Mouse (Mus musculus): Measurements from ENCODE around the gene Fam83g. TPM values are rescaled to one million over a fixed set of nuclear protein-coding genes. Genes with fewer than 3 reads are reported as not detected.
"Not testable (repeated sequence)": the region's sequence is repeated elsewhere in the genome, so short reads cannot be mapped to it uniquely, and the experiment has no call there.

Fam83g gene
- 5.0 and 5.5 TPM in 2 replicates for polyA plus RNA-seq (2014; fragmentation: Nextera tagmentation; extraction: Ambion mirVana)

DNA sequence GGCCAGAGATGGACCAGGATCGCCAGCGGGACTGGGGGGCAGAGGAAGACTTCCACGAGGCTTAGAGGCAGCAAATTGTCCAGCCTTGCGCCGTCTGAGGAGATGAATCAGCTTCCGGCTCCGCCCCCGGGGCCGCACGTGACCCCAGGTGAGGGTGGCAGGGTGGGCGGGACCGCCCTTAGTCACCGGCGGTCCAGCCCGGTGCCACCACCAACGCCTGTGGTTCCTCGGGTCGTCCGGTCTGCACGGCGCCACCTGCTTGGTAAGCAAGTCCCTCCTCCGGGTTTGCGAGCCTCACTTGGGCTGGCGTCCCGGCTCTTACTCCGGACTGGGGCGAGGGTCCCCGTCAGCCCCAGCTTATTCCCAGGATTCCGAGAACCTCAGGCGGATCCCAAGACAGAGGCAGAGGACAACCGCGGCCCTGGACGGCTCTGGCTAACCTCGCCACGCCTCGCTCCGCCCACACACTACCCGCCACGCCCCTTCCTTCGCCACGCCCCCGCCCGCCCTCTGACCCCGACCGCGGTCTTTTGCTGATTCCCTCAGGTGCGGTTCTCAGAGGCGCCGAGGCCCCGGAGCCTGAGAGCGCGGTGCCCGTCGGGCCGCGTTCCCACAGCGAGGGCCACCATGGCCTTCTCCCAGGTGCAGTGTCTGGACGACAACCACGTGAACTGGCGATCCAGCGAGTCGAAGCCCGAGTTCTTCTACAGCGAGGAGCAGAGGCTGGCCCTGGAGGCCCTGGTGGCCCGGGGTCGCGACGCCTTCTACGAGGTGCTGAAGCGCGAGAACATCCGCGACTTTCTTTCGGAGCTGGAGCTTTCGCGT lies at the start of gene Fam83g:
Gene Fam83g (plus strand): TSS at position 185 of the 825 bp plus-strand sequence.
- Histone ChIP-seq H3K9me3 (ENCODE audit: control insufficient read depth, low read length) (no peaks in the 10 kb centered on the region), H3K4me2 (peak within 1 kb of the TSS; percentile 88), H3K4me1 (replicated peaks; ENCODE audit: control insufficient read depth, insufficient read depth, low read length) (peaks cover 36% of the 10 kb centered on the region), H3K4me3 (ENCODE audit: low read depth, low read length) (peak within 1 kb of the TSS; percentile 61), H3K9ac (ENCODE audit: low read depth, low read length) (peak within 1 kb of the TSS; percentile 69), H3K27me3 (replicated peaks; ENCODE audit: control insufficient read depth, insufficient read depth, low read length) (peaks cover 29% of the 10 kb centered on the region), H3K27ac (ENCODE audit: low read depth, low read length) (peak within 1 kb of the TSS; percentile 54), H3K36me3 (ENCODE audit: control insufficient read depth, insufficient read depth, low read length) (no peaks in the 10 kb centered on the region)
- WGBS = 2% methylated on average over 76 of the region's 76 CpGs
- DNase-seq (ENCODE audit: low spot score) (peak; percentile 80), ATAC-seq (replicated peaks; ENCODE audit: low FRiP score) (peak; percentile 80)

DNA sequence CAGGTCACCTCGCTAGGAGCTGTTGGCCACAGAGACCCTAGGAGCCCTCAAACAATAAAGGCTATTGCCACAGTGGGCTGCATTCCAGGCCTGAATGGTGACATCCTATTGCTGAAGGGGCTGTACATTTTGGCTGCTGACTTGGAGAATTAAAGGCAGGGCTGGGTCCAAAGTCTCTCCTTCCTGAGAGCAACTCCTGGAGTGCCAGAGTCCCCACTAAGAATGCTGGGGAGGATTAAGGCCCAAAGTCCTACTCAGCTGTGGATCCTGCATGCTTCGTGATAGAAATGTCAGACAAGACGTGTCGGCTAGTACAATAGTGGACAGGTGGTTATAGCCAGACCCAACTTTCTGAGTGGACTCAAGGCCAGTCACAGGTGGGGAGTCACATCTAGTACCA lies 47.6 kb upstream of the Fam83g start:
- not testable (repeated sequence) for H3K27ac ChIP-seq (ENCODE audit: low read depth, low read length); H3K27me3 ChIP-seq (replicated peaks; ENCODE audit: control insufficient read depth, insufficient read depth, low read length); H3K4me2 ChIP-seq; H3K36me3 ChIP-seq (ENCODE audit: control insufficient read depth, insufficient read depth, low read length); ATAC-seq (replicated peaks; ENCODE audit: low FRiP score); H3K9ac ChIP-seq (ENCODE audit: low read depth, low read length); DNase-seq (ENCODE audit: low spot score); H3K9me3 ChIP-seq (ENCODE audit: control insufficient read depth, low read length); H3K4me1 ChIP-seq (replicated peaks; ENCODE audit: control insufficient read depth, insufficient read depth, low read length); H3K4me3 ChIP-seq (ENCODE audit: low read depth, low read length)
- 87% methylated on average over 3 of the region's 4 CpGs for WGBS

DNA sequence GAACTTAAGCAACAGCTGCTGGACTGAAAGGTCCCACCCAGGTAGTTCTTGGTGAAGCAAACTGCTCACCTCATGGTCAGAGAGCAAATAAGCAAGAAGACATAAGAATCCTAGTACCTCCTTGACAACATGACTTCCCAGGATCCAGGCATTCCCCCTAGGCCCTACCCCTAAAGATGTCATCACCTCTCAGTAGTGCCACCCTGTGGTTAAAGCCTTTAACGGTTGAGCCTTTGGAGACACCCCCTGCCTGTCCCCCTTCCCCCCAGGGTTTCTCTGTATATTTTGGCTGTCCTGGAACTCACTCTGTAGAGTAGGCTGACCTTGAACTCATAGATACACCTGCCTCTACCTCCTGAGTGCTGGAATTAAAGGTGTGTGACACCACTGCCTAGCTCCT lies 46.5 kb upstream of the Fam83g start:
- DNase-seq (ENCODE audit: low spot score) (no peak), ATAC-seq (replicated peaks; ENCODE audit: low FRiP score) (no peak)
- no peaks in the 10 kb centered on the region for H3K9me3 ChIP-seq (ENCODE audit: control insufficient read depth, low read length)
- H3K27me3 ChIP-seq (replicated peaks; ENCODE audit: control insufficient read depth, insufficient read depth, low read length) = peaks cover 6% of the 10 kb centered on the region
- no peaks in the 10 kb centered on the region for H3K4me1 ChIP-seq (replicated peaks; ENCODE audit: control insufficient read depth, insufficient read depth, low read length)
- H3K27ac ChIP-seq (ENCODE audit: low read depth, low read length) = no peak overlapping the region
- no peak overlapping the region for H3K4me2 ChIP-seq
- no peaks in the 10 kb centered on the region for H3K36me3 ChIP-seq (ENCODE audit: control insufficient read depth, insufficient read depth, low read length)
- no peak overlapping the region for H3K9ac ChIP-seq (ENCODE audit: low read depth, low read length)
- WGBS = 40% methylated on average over 1 of the region's 1 CpGs
- H3K4me3 ChIP-seq (ENCODE audit: low read depth, low read length) = no peak overlapping the region

DNA sequence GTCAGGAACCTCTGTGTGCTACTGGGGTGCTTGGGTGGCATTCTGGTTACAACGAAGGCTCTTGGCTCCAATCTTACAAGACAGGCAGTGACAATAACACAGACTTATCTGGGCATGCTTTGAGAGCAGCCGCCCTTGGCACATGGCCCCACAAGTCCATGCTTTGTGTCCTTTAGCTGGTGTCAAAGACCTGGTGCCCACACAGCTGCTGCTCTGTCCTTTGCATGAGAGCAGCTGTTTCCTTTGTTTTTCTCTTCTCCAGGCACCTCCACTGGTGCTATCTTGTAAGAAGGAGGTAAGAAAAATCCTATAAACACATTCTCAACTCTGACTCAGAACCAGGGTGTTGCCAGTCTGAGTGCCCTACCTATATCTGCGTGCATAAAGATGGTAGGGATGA lies 46.0 kb upstream of the Fam83g start:
- Histone ChIP-seq H3K27me3 (replicated peaks; ENCODE audit: control insufficient read depth, insufficient read depth, low read length) (peaks cover 6% of the 10 kb centered on the region), H3K36me3 (ENCODE audit: control insufficient read depth, insufficient read depth, low read length) (no peaks in the 10 kb centered on the region), H3K9me3 (ENCODE audit: control insufficient read depth, low read length) (no peaks in the 10 kb centered on the region), H3K9ac (ENCODE audit: low read depth, low read length) (no peak overlapping the region), H3K4me1 (replicated peaks; ENCODE audit: control insufficient read depth, insufficient read depth, low read length) (no peaks in the 10 kb centered on the region), H3K27ac (ENCODE audit: low read depth, low read length) (no peak overlapping the region), H3K4me2 (no peak overlapping the region), H3K4me3 (ENCODE audit: low read depth, low read length) (no peak overlapping the region)
- no peak for DNase-seq (ENCODE audit: low spot score)
- WGBS = 81% methylated on average over 3 of the region's 3 CpGs
- ATAC-seq (replicated peaks; ENCODE audit: low FRiP score) = no peak

DNA sequence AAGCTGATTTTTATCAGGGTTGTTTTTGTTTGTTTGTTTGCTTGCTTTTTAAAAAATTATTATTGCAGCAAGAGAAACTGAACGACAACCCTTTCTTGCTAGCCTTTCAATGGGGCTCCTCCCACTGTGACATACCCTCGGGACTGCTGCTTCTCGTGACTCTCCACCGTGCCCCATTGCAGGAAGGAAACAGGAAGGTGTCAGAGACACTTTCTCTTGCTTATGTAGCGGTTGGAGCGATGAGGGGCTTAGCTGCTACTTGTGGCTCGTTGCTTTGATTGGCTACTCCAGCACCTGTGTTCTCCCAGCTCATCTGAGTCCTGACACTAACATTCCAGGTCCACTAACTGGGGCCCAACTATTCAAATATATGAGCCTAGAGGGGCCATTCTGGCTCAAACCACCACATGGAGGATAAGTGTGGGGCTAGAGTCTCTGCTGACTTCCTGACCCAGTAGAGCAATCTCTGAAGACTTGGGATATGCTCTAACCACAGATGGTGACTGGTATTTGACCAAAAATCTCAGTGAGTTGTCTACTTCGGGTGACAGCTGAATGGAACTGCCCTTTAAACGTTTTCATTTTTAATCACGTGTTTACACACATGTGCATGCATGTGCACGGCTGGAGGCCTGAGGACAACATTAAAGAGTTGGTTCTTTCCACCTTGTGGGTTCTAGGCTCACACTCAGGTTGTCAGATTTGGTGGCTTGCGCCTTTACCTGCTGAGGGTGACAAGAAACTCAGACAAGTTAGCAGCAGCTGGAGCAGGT lies 44.9 kb upstream of the Fam83g start:
- no peaks in the 10 kb centered on the region for H3K4me1 ChIP-seq (replicated peaks; ENCODE audit: control insufficient read depth, insufficient read depth, low read length)
- no peak overlapping the region for H3K27ac ChIP-seq (ENCODE audit: low read depth, low read length)
- H3K27me3 ChIP-seq (replicated peaks; ENCODE audit: control insufficient read depth, insufficient read depth, low read length) = peaks cover 6% of the 10 kb centered on the region
- no peak for DNase-seq (ENCODE audit: low spot score)
- H3K4me2 ChIP-seq = no peak overlapping the region
- no peaks in the 10 kb centered on the region for H3K36me3 ChIP-seq (ENCODE audit: control insufficient read depth, insufficient read depth, low read length)
- H3K9ac ChIP-seq (ENCODE audit: low read depth, low read length) = no peak overlapping the region
- 49% methylated on average over 12 of the region's 12 CpGs for WGBS
- ATAC-seq (replicated peaks; ENCODE audit: low FRiP score) = no peak
- no peaks in the 10 kb centered on the region for H3K9me3 ChIP-seq (ENCODE audit: control insufficient read depth, low read length)
- H3K4me3 ChIP-seq (ENCODE audit: low read depth, low read length) = no peak overlapping the region

DNA sequence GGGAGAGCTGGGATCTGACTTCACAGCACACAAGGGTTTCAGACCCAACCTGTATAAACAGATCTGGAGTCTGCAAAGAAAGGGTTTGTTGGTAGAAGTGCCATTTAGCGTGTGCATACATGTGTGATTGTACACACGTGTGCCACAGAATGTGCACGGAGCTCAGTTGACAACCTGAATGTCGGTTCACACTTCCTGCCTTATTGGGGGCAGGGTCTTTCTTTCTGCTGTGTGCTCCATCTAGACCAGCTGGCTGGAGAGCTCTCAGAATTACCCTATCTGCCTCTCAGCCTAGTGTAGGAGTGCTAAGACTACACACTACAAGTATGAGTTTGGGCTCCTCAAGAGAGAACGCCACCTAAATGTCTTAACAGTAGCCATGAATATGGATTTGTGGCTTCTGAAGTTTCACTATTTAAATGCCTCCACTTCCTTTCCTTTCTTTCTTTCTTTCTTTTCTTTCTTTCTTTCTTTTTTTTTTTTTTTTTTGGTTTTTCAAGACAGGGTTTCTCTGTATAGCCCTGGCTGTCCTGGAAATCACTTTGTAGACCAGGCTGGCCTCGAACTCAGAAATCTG lies 44.2 kb upstream of the Fam83g start:
- Histone ChIP-seq H3K36me3 (ENCODE audit: control insufficient read depth, insufficient read depth, low read length) (no peaks in the 10 kb centered on the region), H3K9ac (ENCODE audit: low read depth, low read length) (no peak overlapping the region), H3K4me1 (replicated peaks; ENCODE audit: control insufficient read depth, insufficient read depth, low read length) (no peaks in the 10 kb centered on the region), H3K27ac (ENCODE audit: low read depth, low read length) (no peak overlapping the region), H3K9me3 (ENCODE audit: control insufficient read depth, low read length) (no peaks in the 10 kb centered on the region), H3K27me3 (replicated peaks; ENCODE audit: control insufficient read depth, insufficient read depth, low read length) (peaks cover 6% of the 10 kb centered on the region), H3K4me2 (no peak overlapping the region), H3K4me3 (ENCODE audit: low read depth, low read length) (no peak overlapping the region)
- ATAC-seq (replicated peaks; ENCODE audit: low FRiP score) (no peak), DNase-seq (ENCODE audit: low spot score) (no peak)
- 82% methylated on average over 6 of the region's 6 CpGs for WGBS

DNA sequence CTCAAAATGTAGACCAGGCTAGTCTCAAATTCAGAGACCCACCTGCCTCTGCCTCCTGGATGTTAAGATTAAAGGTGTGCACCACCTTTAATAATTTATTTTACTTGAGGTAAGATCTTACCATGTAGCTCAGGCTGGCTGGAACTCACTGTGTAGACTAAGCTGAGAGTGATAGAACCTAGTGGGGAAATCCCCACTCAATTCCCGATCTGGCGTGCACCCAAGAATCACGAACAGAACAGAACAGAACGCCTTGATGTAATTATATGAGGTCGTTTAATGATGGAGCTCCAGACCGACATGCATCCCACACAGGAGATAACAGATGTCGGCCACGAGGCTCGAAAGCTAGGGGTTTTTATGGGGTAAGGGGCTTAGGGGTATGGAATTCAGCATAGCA lies 43.3 kb upstream of the Fam83g start:
- DNase-seq (ENCODE audit: low spot score); H3K4me3 ChIP-seq (ENCODE audit: low read depth, low read length); ATAC-seq (replicated peaks; ENCODE audit: low FRiP score); H3K9me3 ChIP-seq (ENCODE audit: control insufficient read depth, low read length); H3K36me3 ChIP-seq (ENCODE audit: control insufficient read depth, insufficient read depth, low read length); H3K9ac ChIP-seq (ENCODE audit: low read depth, low read length); H3K27me3 ChIP-seq (replicated peaks; ENCODE audit: control insufficient read depth, insufficient read depth, low read length); H3K4me1 ChIP-seq (replicated peaks; ENCODE audit: control insufficient read depth, insufficient read depth, low read length); H3K4me2 ChIP-seq; H3K27ac ChIP-seq (ENCODE audit: low read depth, low read length): not testable (repeated sequence)
- 71% methylated on average over 9 of the region's 9 CpGs for WGBS

DNA sequence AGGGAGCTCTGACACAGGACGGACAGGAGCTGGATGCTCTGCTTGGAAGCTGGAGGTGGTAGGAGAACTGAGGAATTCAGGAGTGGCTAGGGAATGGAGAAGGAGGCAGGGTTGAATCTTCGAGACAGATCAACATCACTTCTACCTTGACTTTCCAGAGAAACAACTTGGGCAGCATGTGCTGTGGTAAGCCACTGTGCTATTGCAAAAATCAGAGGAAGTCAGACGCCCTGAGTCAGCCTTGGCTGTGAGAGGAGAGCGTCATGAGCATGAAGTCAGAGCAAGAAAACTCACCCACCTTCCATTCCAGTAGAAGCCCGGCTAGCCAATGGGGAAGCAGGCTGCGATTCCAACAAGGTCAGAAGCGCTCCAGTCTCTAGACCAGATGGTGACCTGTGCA lies 41.8 kb upstream of the Fam83g start:
- Histone ChIP-seq H3K4me3 (ENCODE audit: low read depth, low read length) (no peak overlapping the region), H3K27me3 (replicated peaks; ENCODE audit: control insufficient read depth, insufficient read depth, low read length) (peaks cover 6% of the 10 kb centered on the region; the same call in 1 of the 2 replicates), H3K4me1 (replicated peaks; ENCODE audit: control insufficient read depth, insufficient read depth, low read length) (no peaks in the 10 kb centered on the region), H3K27ac (ENCODE audit: low read depth, low read length) (no peak overlapping the region), H3K36me3 (ENCODE audit: control insufficient read depth, insufficient read depth, low read length) (no peaks in the 10 kb centered on the region), H3K9me3 (ENCODE audit: control insufficient read depth, low read length) (no peaks in the 10 kb centered on the region), H3K4me2 (no peak overlapping the region), H3K9ac (ENCODE audit: low read depth, low read length) (no peak overlapping the region)
- WGBS = 65% methylated on average over 7 of the region's 7 CpGs
- DNase-seq (ENCODE audit: low spot score) = no peak
- ATAC-seq (replicated peaks; ENCODE audit: low FRiP score) = no peak

All from liver, embryonic 11.5 days (tissue).